Mouse (Mus musculus) CH12.LX (cell line): ENCODE measurements at regions not wholly inside any gene's neighbourhood (a gene's known extent, or its start where the extent isn't known, plus 50 kb on each side); places are given as distances from the start of the nearest gene placed in this dataset.

ENCODE experiments used
- BHLHE40 ChIP-seq: IDR thresholded peaks from 2 replicates; pipeline ENCODE4 v1.6.1; 2011; ENCODE audit warnings: mild to moderate bottlenecking, low read depth, low read length, improper control_type of control experiment
- CTCF ChIP-seq, 2 experiments: IDR thresholded peaks in 1 of 2; conservative IDR thresholded peaks in 1 of 2; 2 replicates each; pipeline ENCODE4 v1.5.1; 2011 to 2012; ENCODE audit warnings: low read depth in 2 of 2, low read length in 2 of 2, improper control_type of control experiment in 1 of 2, inconsistent platforms in 1 of 2, mild to moderate bottlenecking in 1 of 2, moderate library complexity in 1 of 2
- ELF1 ChIP-seq: IDR thresholded peaks from 2 replicates; pipeline ENCODE4 v1.6.1; 2014; ENCODE audit warnings: low read depth, mild to moderate bottlenecking, inconsistent platforms, low read length, improper control_type of control experiment
- ETS1 ChIP-seq: conservative IDR thresholded peaks from 2 replicates; pipeline ENCODE4 v1.6.1; 2012; ENCODE audit warnings: low read depth, mild to moderate bottlenecking, inconsistent platforms, low read length, improper control_type of control experiment, moderate library complexity
- JUND ChIP-seq: conservative IDR thresholded peaks from 2 replicates; pipeline ENCODE4 v1.6.1; 2011; ENCODE audit warnings: low read depth, low read length, improper control_type of control experiment
- KAT2A ChIP-seq: IDR thresholded peaks from 2 replicates; pipeline ENCODE4 v1.6.1; 2012; ENCODE audit warnings: low read length, improper control_type of control experiment, inconsistent platforms; ENCODE audit not compliant: insufficient replicate concordance
- POLR2A ChIP-seq: IDR thresholded peaks from 2 replicates; pipeline ENCODE4 v1.6.1; 2011; ENCODE audit warnings: low read depth, mild to moderate bottlenecking, improper control_type of control experiment, low read length
- POLR2AphosphoS2 ChIP-seq: IDR thresholded peaks from 2 replicates; pipeline ENCODE4 v1.6.1; 2011; ENCODE audit warnings: low read depth, low read length, improper control_type of control experiment
- RAD21 ChIP-seq: IDR thresholded peaks from 2 replicates; pipeline ENCODE4 v1.6.1; 2011; ENCODE audit warnings: low read depth, mild to moderate bottlenecking, low read length, improper control_type of control experiment, moderate library complexity
- SIN3A ChIP-seq: IDR thresholded peaks from 2 replicates; pipeline ENCODE4 v1.6.1; 2012; ENCODE audit warnings: low read length, improper control_type of control experiment, inconsistent platforms
- SMC3 ChIP-seq: IDR thresholded peaks from 2 replicates; pipeline ENCODE4 v1.6.1; 2011; ENCODE audit warnings: low read depth, low read length, improper control_type of control experiment
- UBTF ChIP-seq: IDR thresholded peaks from 2 replicates; pipeline ENCODE4 v1.6.1; 2012; ENCODE audit warnings: low read depth, mild to moderate bottlenecking, inconsistent platforms, low read length, improper control_type of control experiment, moderate library complexity
- USF1 ChIP-seq: IDR thresholded peaks from 2 replicates; pipeline ENCODE4 v1.6.1; 2014; ENCODE audit warnings: low read depth, mild to moderate bottlenecking, inconsistent platforms, low read length, improper control_type of control experiment
- USF2 ChIP-seq: conservative IDR thresholded peaks from 2 replicates; pipeline ENCODE4 v1.6.1; 2011; ENCODE audit warnings: low read depth, low read length, improper control_type of control experiment

DNA sequence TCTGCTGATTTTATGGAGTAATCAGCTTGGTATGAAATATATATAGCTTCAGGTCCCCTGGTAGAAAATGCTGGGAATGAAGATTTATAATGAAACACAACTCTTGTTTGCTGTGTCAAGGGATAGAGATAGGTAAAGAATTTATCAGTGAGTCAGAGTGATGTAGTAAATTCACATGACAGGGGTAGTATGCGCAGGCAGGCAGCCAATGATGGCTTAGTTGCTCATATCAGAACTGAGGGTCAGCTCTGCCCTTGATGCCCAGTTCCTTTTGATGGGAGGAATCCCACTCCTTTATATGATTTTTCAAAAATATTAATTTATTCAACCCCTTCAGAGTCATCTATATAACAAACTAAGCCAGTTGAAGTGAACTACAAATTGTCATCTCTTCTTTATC lies 729.6 kb upstream of the Sel1l start:
- TF ChIP-seq POLR2A: no peak
- TF ChIP-seq POLR2AphosphoS2: no peak
- TF ChIP-seq CTCF (conservative IDR thresholded peaks at IDR 0.05 in 1 of 2, IDR thresholded peaks at IDR 0.05 in 1 of 2; ENCODE audit: low read depth in 2 of 2, low read length in 2 of 2): no peak
- TF ChIP-seq USF1: no peak
- TF ChIP-seq USF2: no peak
- TF ChIP-seq JUND: no peak
- no peak for TF ChIP-seq ELF1
- TF ChIP-seq KAT2A: no peak
- no peak for TF ChIP-seq UBTF
- no peak for TF ChIP-seq BHLHE40
- TF ChIP-seq ETS1: no peak
- TF ChIP-seq SMC3: no peak
- no peak for TF ChIP-seq RAD21
- TF ChIP-seq SIN3A: no peak
